Mouse (Mus musculus) olfactory bulb, adult 2 months (tissue): Measurements from ENCODE around the gene Dnajc2.

Experiments
- CTCF ChIP-seq: fragments of 200-500 bp; IDR thresholded peaks from 2 replicates; pipeline ENCODE4 v1.5.1; 2012; ENCODE audit warnings: low read depth, mild to moderate bottlenecking, low read length, moderate library complexity; ENCODE audit not compliant: insufficient read depth
- POLR2A ChIP-seq: fragments of 200-500 bp; IDR thresholded peaks from 2 replicates; pipeline ENCODE4 v1.6.1; 2012; ENCODE audit warnings: mild to moderate bottlenecking, low read depth, low read length, moderate library complexity; ENCODE audit not compliant: insufficient read depth

GRCm38 (mm10) chr5:21735584-21735983 lies 49.5 kb downstream of the Dnajc2 start:
- TF ChIP-seq POLR2A (no peak), CTCF (no peak)
